7 mouse cellular contexts compared by ENCODE assay signal in the genomic region with DNA sequence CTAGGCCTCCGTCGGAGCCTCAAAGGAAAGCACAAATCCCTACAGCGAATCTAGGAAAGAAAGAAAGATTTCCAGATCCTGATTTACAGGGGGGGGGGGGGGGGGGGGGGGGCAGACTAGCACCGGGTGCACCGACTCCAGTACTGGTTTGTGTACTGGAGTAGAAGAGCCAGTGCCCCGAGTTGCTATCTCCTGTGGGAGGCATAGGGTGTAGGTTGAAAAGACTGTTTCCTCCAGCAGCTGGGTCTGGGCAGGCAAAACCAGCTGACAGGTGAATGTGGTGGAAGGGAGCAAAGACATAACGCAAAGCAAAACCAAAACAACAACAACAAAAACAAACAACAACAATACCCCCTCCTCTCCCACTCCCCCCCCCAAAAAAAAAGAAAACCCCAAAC. TPM values are rescaled to one million over a fixed set of nuclear protein-coding genes. Genes with fewer than 3 reads are reported as not detected.
DNase-seq lines count a peak whose midpoint lies in the region; ATAC-seq lines count a peak whose summit lies in the region.

No protein-coding gene starts in this region.

- peaks cover 54% of the 10 kb centered on the region for H3K27me3 ChIP-seq in megakaryocyte, embryonic 14.5 days (replicated peaks)
- H3K27me3 ChIP-seq in forebrain, embryonic 14.5 days (replicated peaks; ENCODE audit: control insufficient read depth, insufficient read depth, low read length) = peaks cover 8% of the 10 kb centered on the region; the same call in 1 of the 2 replicates
- peaks cover 53% of the 10 kb centered on the region for H3K27me3 ChIP-seq in liver, embryonic 13.5 days

- H3K27ac ChIP-seq in forebrain, embryonic 14.5 days (ENCODE audit: low read depth, low read length) = peak overlapping the region; percentile 66
- no peak overlapping the region for H3K27ac ChIP-seq in liver, embryonic 13.5 days

- H3K4me3 ChIP-seq in megakaryocyte, embryonic 14.5 days (replicated peaks) = peak overlapping the region; percentile 91
- peak overlapping the region; percentile 60 for H3K4me3 ChIP-seq in forebrain, embryonic 14.5 days (ENCODE audit: low read depth, low read length)
- H3K4me3 ChIP-seq in liver, embryonic 13.5 days (replicated peaks) = peak overlapping the region; percentile 52

- H3K9me3 ChIP-seq in megakaryocyte, embryonic 14.5 days = no peaks in the 10 kb centered on the region
- H3K9me3 ChIP-seq in forebrain, embryonic 14.5 days (replicated peaks; ENCODE audit: control insufficient read depth, low read length) = no peaks in the 10 kb centered on the region
- H3K9me3 ChIP-seq in liver, embryonic 13.5 days (replicated peaks) = no peaks in the 10 kb centered on the region

- WGBS in forebrain, embryonic 14.5 days = 0% methylated on average over 7 of the region's 7 CpGs
- 0% methylated on average over 7 of the region's 7 CpGs for WGBS in liver, embryonic 13.5 days (ENCODE audit: insufficient replicate concordance)

- H3K4me2 ChIP-seq in forebrain, embryonic 14.5 days (ENCODE audit: low read length) = peak overlapping the region; percentile 96
- H3K4me2 ChIP-seq in liver, embryonic 13.5 days = peak overlapping the region; percentile 65

- no peak for DNase-seq in forebrain, embryonic 14.5 days (ENCODE audit: low spot score)
- no peak for DNase-seq in liver, embryonic 13.5 days
- DNase-seq in yolk sac, embryonic 10.5 days (ENCODE audit: low spot score) = peak; percentile 5
- DNase-seq in cerebellum, adult 9-10 months = no peak
- no peak for DNase-seq in gastrocnemius, postnatal 10 days

- H3K36me3 ChIP-seq in megakaryocyte, embryonic 14.5 days (replicated peaks; ENCODE audit: low read length) = no peaks in the 10 kb centered on the region
- H3K36me3 ChIP-seq in forebrain, embryonic 14.5 days (ENCODE audit: control insufficient read depth, insufficient read depth, low read length) = no peaks in the 10 kb centered on the region
- H3K36me3 ChIP-seq in liver, embryonic 13.5 days = no peaks in the 10 kb centered on the region

- H3K9ac ChIP-seq in forebrain, embryonic 14.5 days (ENCODE audit: low read length) = peak overlapping the region; percentile 76
- no peak overlapping the region for H3K9ac ChIP-seq in liver, embryonic 13.5 days

- ATAC-seq in megakaryocyte, adult 5-6 weeks (ENCODE audit: poor library complexity, severe bottlenecking) = no peak
- ATAC-seq in forebrain, embryonic 14.5 days = peak; percentile 25; the same call in 1 of the 2 replicates
- no peak for ATAC-seq in liver, embryonic 13.5 days (ENCODE audit: low read depth)

- H3K4me1 ChIP-seq in megakaryocyte, embryonic 14.5 days = peaks cover 34% of the 10 kb centered on the region
- H3K4me1 ChIP-seq in forebrain, embryonic 14.5 days (ENCODE audit: control insufficient read depth, insufficient read depth, low read length) = peaks cover 11% of the 10 kb centered on the region; the same call in 1 of the 2 replicates
- no peaks in the 10 kb centered on the region for H3K4me1 ChIP-seq in liver, embryonic 13.5 days (replicated peaks)

RNA-seq across cellular contexts. Expression of gene Rspo3, which starts 0.8 kb away (rescaled TPM):
- not detected in 2 replicates for polyA plus RNA-seq in megakaryocyte, embryonic 14.5 days (2012; ENCODE audit: insufficient read depth, low replicate concordance)
- not detected in 2 replicates for total RNA-seq in megakaryocyte, adult 5-6 weeks (2015)
- 0.18 TPM in 1 of 2 replicates, not detected in the other for total RNA-seq in megakaryocyte, adult 5-6 weeks (2017)
- polyA plus RNA-seq in forebrain, embryonic 14.5 days (2014; fragmentation: Nextera tagmentation; extraction: Ambion mirVana) = 21.3 and 21.5 TPM in 2 replicates
- 4.0 and 4.4 TPM in 2 replicates for polyA plus RNA-seq in liver, embryonic 13.5 days (2015; fragmentation: Nextera tagmentation; extraction: Ambion mirVana)
- total RNA-seq in gastrocnemius, postnatal 10 days (2021) = 1 to 10 TPM; 2.5 to 4.7 TPM
